In genomic region chr2:20776171-20776704, GRCm38 (mm10) we compare ENCODE assay signal across 21 mouse cellular contexts.
A peak's percentile ranks its signal among the peaks of the same experiment; 100 is the strongest.
DNase-seq lines count a peak whose midpoint lies in the region; ATAC-seq lines count a peak whose summit lies in the region.
"Had no signal": no experiment of that assay in that cellular context is flagged by ENCODE, and none has a peak within 500 bp of the region (broad histone marks: within the 10 kb centered on the region; RNA-seq: fewer than 3 reads in every experiment).

No protein-coding gene starts in this region.

- no peak overlapping the region for H3K4me3 ChIP-seq in heart, embryonic 15.5 days
- H3K4me3 ChIP-seq in heart, embryonic 10.5 days, result no peak overlapping the region
- no peak overlapping the region for H3K4me3 ChIP-seq in intestine, embryonic 15.5 days (replicated peaks)
- no peak overlapping the region for H3K4me3 ChIP-seq in stomach, embryonic 15.5 days (replicated peaks)
- H3K4me3 ChIP-seq in forebrain, embryonic 14.5 days (ENCODE audit: low read depth, low read length), result no peak overlapping the region
- H3K4me3 ChIP-seq: erythroblast, embryonic 14.5 days; heart, adult 2 months; limb, embryonic 13.5 days had no signal

- no peaks in the 10 kb centered on the region for H3K4me1 ChIP-seq in heart, embryonic 15.5 days (replicated peaks)
- H3K4me1 ChIP-seq in heart, embryonic 10.5 days, result no peaks in the 10 kb centered on the region
- no peaks in the 10 kb centered on the region for H3K4me1 ChIP-seq in intestine, embryonic 15.5 days (replicated peaks)
- no peaks in the 10 kb centered on the region for H3K4me1 ChIP-seq in stomach, embryonic 15.5 days
- H3K4me1 ChIP-seq in forebrain, embryonic 14.5 days (ENCODE audit: control insufficient read depth, insufficient read depth, low read length), result no peaks in the 10 kb centered on the region
- H3K4me1 ChIP-seq: limb, embryonic 13.5 days had no signal

- WGBS in heart, embryonic 15.5 days, result 66% methylated on average over 6 of the region's 6 CpGs
- 61% methylated on average over 6 of the region's 6 CpGs for WGBS in heart, embryonic 10.5 days
- 69% methylated on average over 6 of the region's 6 CpGs for WGBS in intestine, embryonic 15.5 days
- 78% methylated on average over 6 of the region's 6 CpGs for WGBS in stomach, embryonic 15.5 days
- WGBS in forebrain, embryonic 14.5 days, result 93% methylated on average over 6 of the region's 6 CpGs

- no peak overlapping the region for H3K4me2 ChIP-seq in heart, embryonic 15.5 days
- H3K4me2 ChIP-seq in intestine, embryonic 15.5 days (replicated peaks), result no peak overlapping the region
- no peak overlapping the region for H3K4me2 ChIP-seq in stomach, embryonic 15.5 days
- no peak overlapping the region for H3K4me2 ChIP-seq in forebrain, embryonic 14.5 days (ENCODE audit: low read length)
- H3K4me2 ChIP-seq: limb, embryonic 13.5 days had no signal

- no peaks in the 10 kb centered on the region for H3K27me3 ChIP-seq in heart, embryonic 15.5 days
- no peaks in the 10 kb centered on the region for H3K27me3 ChIP-seq in heart, embryonic 10.5 days (ENCODE audit: insufficient read depth, poor library complexity, severe bottlenecking)
- no peaks in the 10 kb centered on the region for H3K27me3 ChIP-seq in intestine, embryonic 15.5 days (replicated peaks)
- no peaks in the 10 kb centered on the region for H3K27me3 ChIP-seq in stomach, embryonic 15.5 days (replicated peaks)
- no peaks in the 10 kb centered on the region for H3K27me3 ChIP-seq in forebrain, embryonic 14.5 days (replicated peaks; ENCODE audit: control insufficient read depth, insufficient read depth, low read length)
- H3K27me3 ChIP-seq: limb, embryonic 13.5 days had no signal

- H3K9ac ChIP-seq in heart, embryonic 15.5 days, result no peak overlapping the region
- H3K9ac ChIP-seq in intestine, embryonic 15.5 days, result no peak overlapping the region
- H3K9ac ChIP-seq in stomach, embryonic 15.5 days, result no peak overlapping the region
- no peak overlapping the region for H3K9ac ChIP-seq in forebrain, embryonic 14.5 days (ENCODE audit: low read length)
- H3K9ac ChIP-seq: limb, embryonic 13.5 days had no signal

- H3K27ac ChIP-seq in heart, embryonic 15.5 days, result peak overlapping the region; percentile 24; the same call in 1 of the 2 replicates
- no peak overlapping the region for H3K27ac ChIP-seq in heart, embryonic 10.5 days
- peak overlapping the region; percentile 37; the same call in 1 of the 2 replicates for H3K27ac ChIP-seq in intestine, embryonic 15.5 days
- no peak overlapping the region for H3K27ac ChIP-seq in stomach, embryonic 15.5 days
- no peak overlapping the region for H3K27ac ChIP-seq in forebrain, embryonic 14.5 days (ENCODE audit: low read depth, low read length)
- H3K27ac ChIP-seq: heart, adult 2 months; limb, embryonic 13.5 days had no signal

- DNase-seq in heart, embryonic 10.5 days (ENCODE audit: low spot score), result no peak
- peak; percentile 57 for DNase-seq in R1 (ENCODE audit: low read depth, low spot score)
- no peak for DNase-seq in forebrain, embryonic 14.5 days (ENCODE audit: low spot score)
- no peak for DNase-seq in left cerebral cortex, adult 8-10 months (ENCODE audit: low spot score in 2 of 2)
- DNase-seq: cerebellum, adult 11-12 months; cerebellum, postnatal 25 days; heart, adult 2 months; heart, postnatal 36 days; kidney, adult 8-10 months; kidney, postnatal 36 days; layer of hippocampus, adult 9-11 months; midbrain, embryonic 14.5 days had no signal

- H3K9me3 ChIP-seq in heart, embryonic 15.5 days (replicated peaks), result no peaks in the 10 kb centered on the region
- no peaks in the 10 kb centered on the region for H3K9me3 ChIP-seq in heart, embryonic 10.5 days
- no peaks in the 10 kb centered on the region for H3K9me3 ChIP-seq in intestine, embryonic 15.5 days
- H3K9me3 ChIP-seq in stomach, embryonic 15.5 days, result no peaks in the 10 kb centered on the region
- no peaks in the 10 kb centered on the region for H3K9me3 ChIP-seq in forebrain, embryonic 14.5 days (replicated peaks; ENCODE audit: control insufficient read depth, low read length)
- H3K9me3 ChIP-seq: limb, embryonic 13.5 days had no signal

- 0 out of 2 replicates have a peak, but pooled peaks have one; percentile 41 for ATAC-seq in heart, embryonic 15.5 days (replicated peaks; ENCODE audit: insufficient number of reproducible peaks, insufficient read depth, low FRiP score, low read depth)
- ATAC-seq in intestine, embryonic 15.5 days, result peak; percentile 83
- 0 out of 2 replicates have a peak, but pooled peaks have one; percentile 50 for ATAC-seq in stomach, embryonic 15.5 days (ENCODE audit: insufficient read depth, low FRiP score, low read depth)
- no peak for ATAC-seq in forebrain, embryonic 14.5 days
- ATAC-seq in activated CD4-positive, CD25-positive, alpha-beta regulatory T cell, adult 4 months, result no peak
- ATAC-seq: forebrain, embryonic 16.5 days; hindbrain, embryonic 16.5 days; lung, postnatal 0 days had no signal

- H3K36me3 ChIP-seq in heart, embryonic 15.5 days, result no peaks in the 10 kb centered on the region
- peaks cover 3% of the 10 kb centered on the region; the same call in 1 of the 2 replicates for H3K36me3 ChIP-seq in heart, embryonic 10.5 days
- H3K36me3 ChIP-seq in intestine, embryonic 15.5 days, result peaks cover 6% of the 10 kb centered on the region; the same call in 1 of the 2 replicates
- H3K36me3 ChIP-seq in stomach, embryonic 15.5 days, result no peaks in the 10 kb centered on the region
- H3K36me3 ChIP-seq in forebrain, embryonic 14.5 days (ENCODE audit: control insufficient read depth, insufficient read depth, low read length), result peaks cover 2% of the 10 kb centered on the region; the same call in 1 of the 2 replicates
- H3K36me3 ChIP-seq: limb, embryonic 13.5 days had no signal

Comparison
In these comparisons a context has a peak if more than half of its experiments do, and no peak if none do; other contexts are left out.
1. H3K27ac ChIP-seq: peak in heart, embryonic 15.5 days (single experiment) and intestine, embryonic 15.5 days (single experiment); none in heart, embryonic 10.5 days (single experiment), stomach, embryonic 15.5 days (single experiment) and forebrain, embryonic 14.5 days (single experiment).
2. ATAC-seq: peak in heart, embryonic 15.5 days (single experiment), intestine, embryonic 15.5 days (single experiment) and stomach, embryonic 15.5 days (single experiment); none in forebrain, embryonic 14.5 days (single experiment) and activated CD4-positive, CD25-positive, alpha-beta regulatory T cell, adult 4 months (single experiment).